Mouse (Mus musculus) NIH3T3 (cell line): ENCODE data around the gene Bscl2.
A peak's percentile ranks its signal among the peaks of the same experiment; 100 is the strongest.
"Not testable (repeated sequence)": the region's sequence is repeated elsewhere in the genome, so short reads cannot be mapped to it uniquely, and the experiment has no call there.

ENCODE experiments used
- DNase-seq: peaks from one replicate; pipeline ENCODE4 v3.0.0-alpha.2; 2012; ENCODE audit warnings: low read depth

Bscl2 gene

DNA sequence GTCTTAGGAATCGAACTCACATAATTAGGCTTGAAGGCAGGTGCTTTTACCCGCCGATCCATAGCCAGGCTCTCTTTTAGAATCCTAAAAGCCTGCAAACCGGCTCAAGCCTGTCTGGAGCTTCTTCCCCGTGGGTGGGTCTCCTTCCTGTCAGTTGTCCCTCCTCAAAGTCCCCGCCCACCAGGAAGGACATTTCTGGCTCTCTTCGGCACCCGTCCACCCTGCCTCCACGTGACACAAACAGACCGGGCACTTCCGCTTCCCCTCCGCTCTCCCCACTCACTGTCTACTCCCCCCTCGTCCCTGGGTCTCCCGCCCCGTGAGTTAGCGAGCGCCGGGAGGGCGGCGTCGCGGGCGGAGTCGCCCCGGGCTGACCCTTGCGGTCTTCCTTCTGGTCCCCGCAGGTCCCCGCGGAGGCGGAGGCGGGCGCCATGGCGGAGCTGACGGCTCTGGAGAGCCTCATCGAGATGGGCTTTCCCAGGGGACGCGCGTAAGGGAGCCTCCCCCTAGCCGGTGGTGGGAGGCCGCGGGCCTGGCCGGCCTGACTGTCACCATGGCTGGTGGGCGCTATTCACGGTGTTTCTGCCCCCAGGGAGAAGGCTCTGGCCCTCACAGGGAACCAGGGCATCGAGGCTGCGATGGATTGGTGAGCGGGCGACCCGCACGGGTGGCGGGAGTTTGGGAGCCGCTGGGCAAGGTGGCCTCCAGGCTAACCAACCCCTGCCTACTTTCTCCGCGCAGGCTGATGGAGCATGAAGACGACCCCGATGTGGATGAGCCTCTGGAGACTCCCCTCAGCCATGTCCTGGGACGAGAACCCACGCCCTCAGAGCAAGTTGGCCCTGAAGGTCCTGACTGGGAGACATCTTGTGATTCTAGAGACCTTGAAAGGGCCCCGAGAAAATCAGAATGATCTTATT lies 34.3 kb downstream of the Bscl2 start, which contains the start of gene Ubxn1:
Ubxn1 (plus strand) TSS at position 230 of the 920 bp plus-strand sequence.
- peak; percentile 99 for DNase-seq

DNA sequence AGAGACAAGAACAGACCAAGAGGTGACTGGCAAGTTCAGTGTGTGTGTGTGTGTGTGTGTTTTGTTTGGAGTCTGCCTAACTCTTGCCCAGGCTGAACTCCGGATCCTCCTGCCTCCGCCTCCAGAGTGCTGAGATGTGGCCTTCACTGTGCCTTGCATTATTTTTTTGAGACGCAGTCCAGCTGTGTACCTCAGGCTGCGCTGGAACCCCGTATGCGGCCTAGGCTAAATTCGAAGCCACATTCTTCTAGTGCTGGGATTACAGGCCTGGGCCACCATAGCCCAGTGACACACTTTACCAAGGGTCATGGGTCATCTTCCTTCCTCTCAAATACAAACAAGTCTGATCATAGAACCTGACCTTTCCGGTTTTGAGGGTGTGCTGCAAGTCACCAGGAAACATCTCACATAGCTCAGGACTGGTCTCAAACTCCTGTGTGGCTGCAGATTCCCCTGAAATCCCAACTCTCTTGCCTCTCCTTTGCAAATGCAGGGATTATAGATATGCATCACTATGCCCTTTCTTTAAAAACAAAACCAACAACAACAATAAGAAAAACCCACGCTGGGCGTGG lies 35.1 kb downstream of the Bscl2 start:
- DNase-seq = peak; percentile 37

GRCm38 (mm10) chr19:8875031-8875430 lies 37.8 kb downstream of the Bscl2 start:
- DNase-seq = no peak

DNA sequence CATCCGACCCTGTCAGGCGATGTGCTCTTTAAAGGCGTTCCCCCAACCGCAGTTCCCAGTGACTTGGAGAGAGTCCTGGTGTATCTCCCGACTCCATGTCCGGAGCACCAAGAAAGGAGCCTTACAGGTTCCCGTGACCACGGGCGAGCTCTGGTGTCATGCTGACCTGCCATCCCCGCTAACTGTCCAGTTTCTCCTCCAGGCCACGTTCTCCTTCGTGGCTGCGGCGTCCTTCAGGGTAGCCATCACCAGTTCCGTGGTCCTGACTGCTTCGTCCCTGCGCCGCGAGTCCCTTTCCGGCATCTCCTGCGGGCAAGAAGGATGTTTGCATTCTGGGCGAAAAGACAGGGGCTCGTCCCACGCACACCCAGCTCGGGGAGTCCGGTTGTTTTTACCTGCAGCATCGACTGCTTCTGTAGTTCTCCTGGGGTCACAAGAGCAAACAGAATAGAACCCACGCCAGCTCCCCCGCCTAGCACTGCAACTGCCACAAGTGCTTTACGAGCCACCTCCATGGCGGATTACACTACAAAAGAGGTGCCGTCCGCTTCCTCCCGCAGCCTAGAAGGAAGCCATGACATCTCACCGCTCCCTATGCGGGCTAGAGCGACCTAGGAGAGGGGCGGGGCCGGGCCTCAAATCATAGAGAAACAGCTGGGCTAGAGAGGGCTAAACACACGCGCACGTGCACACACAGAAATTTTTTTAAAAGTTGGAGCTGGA lies 43.2 kb downstream of the Bscl2 start, which contains the start of gene Uqcc3:
Uqcc3 (minus strand) TSS at position 613 of the 723 bp plus-strand sequence.
- peak; percentile 94 for DNase-seq

DNA sequence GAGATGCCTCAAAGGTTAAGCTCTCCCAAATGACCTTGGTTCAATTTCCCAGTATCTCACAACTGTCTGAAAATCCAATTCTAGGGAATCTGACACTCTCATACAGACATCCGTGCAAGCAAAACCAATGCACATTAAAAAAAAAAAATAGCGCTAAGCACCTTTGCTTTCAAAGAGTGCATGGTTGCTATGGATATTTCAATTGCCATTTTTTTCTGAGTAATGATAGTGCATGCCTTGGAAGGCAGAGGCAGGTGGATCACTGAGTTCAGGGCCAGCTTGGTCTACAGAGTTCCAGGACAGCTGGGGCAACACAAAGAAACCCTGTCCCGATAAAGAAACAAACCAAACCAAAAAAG lies 43.7 kb downstream of the Bscl2 start:
- no peak for DNase-seq

DNA sequence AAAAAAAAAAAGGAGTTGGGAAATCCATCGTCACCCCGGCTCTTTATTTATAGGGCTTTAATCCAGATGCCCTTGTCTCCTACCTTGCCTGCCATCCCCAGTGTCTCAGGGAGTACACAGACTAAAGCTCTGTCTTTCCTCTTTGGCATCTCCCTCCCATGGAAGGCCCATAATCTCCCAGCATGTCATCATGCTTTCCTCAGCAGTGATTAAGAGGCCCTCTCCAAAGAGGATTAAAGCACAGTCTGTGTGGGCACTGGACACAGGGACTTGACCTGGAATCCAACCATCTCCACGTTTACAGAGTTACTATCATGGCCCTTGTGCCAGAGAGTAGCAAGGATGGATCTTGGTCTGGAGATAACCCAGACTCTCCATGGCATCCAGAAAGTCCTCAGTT lies 46.3 kb downstream of the Bscl2 start, which contains the start of the genes Lbhd1 and Gm49403:
Lbhd1 (plus strand) TSS at position 117 of the 400 bp plus-strand sequence.
Gm49403 (plus strand) TSS at position 315 of the 400 bp plus-strand sequence.
- DNase-seq = no peak

DNA sequence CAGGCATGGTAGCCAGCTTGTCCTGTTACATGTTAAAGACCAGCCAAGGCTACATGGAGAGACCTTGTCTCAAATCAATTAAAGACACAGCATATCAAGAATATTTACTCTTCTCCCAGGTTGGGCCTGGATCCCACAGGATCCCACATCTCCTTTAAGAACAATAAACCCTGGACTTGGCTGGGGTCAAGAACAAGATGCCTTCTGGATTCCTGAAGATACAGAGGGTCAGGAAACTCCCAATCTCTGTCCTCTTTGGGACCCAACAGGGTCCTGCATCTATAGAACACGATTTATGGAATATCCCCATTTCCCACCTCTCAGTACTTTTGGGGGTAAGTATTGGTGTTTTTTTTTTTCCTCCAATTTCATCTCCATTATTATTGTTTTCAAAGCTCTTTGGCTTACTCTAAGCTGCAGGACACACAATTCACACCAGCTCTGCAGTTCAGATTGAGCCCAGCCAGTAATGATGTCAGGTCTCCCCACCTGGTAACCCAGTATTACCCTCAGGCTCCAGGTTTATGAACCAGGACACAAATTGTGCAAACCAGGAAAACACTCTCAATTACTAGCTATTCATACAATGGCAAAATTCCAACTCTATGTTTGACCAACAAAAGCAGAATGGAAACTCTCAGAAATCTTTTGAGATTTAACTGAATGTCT lies 49.8 kb downstream of the Bscl2 start:
- DNase-seq = peak; percentile 33

GRCm38 (mm10) chr19:8887585-8888463 lies 50.6 kb downstream of the Bscl2 start:
- DNase-seq = peak; percentile 40

GRCm38 (mm10) chr19:8888511-8889385 lies 51.5 kb downstream of the Bscl2 start, which contains the start of the genes 1810009A15Rik and Gm49416:
TSS of gene 1810009A15Rik (plus strand) at chr19:8888853.
TSS of gene Gm49416 (plus strand) at chr19:8888926.
- DNase-seq = peak; percentile 99

DNA sequence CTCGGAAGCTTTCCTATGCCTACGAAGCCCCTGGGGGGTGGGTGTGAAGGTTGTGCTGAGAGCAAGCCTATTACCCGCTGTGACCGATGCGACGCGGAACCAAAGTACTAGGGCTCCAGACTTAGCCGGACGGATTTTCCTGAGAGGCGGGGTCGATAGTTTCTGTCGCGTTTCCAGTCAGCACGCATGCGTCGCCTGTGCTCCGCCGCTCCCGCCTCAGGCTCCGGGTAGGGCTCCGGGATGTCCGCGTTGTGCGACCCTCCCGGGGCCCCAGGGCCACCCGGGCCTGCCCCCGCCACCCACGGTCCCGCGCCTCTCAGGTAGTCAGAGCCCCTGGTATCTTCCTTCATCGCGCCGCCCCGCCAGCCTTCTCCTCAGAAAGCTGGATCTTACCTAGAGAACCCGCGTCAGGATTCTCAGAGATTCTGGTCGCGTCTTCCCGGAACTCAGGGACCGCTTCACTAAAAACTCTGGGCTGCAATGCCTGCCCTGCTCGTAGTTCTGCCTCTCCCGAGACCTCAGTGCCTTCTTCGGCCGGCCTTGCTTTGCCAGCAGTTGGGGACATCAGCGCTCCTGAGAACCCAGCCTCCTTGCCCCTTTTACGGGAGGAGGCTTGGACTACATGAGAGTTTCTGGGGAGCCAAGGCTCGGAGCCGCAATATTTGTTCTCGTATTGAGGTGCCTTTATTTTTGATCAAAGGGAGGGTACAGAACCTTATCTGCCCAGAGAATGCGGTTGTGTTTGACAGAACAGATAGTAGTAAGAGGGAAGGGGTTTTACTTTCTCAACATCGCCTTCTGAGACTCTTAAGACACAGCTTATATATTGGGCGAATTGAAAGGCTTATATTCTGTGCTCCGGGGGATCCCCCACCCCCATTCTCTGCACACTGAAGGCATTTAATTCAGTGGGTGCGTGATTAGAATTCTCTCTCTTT lies 55.8 kb downstream of the Bscl2 start, which contains the start of gene Ints5:
Ints5 (plus strand) TSS at position 177 of the 938 bp plus-strand sequence.
- DNase-seq = peak; percentile 95

- no peak for DNase-seq
Measured at GRCm38 (mm10) chr19:8895397-8895960, 58.2 kb downstream of the Bscl2 start.

DNA sequence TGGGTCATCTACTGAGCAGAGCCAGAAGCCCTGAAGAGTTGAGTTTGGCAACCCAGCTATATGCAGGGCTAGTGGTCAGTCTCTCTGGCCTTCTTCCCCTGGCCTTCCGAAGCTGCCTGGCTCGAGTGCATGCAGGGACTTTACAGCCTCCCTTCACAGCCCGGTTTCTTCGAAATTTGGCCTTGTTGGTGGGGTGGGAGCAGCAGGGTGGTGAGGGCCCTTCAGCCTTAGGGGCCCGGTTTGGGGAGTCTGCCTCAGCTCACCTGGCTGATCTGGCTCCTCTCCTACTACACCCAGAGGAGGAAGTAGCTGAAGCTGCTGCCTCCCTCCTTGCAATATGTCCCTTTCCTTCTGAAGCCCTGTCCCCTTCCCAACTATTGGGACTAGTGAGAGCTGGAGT lies 59.0 kb downstream of the Bscl2 start:
- DNase-seq = not testable (repeated sequence)

DNA sequence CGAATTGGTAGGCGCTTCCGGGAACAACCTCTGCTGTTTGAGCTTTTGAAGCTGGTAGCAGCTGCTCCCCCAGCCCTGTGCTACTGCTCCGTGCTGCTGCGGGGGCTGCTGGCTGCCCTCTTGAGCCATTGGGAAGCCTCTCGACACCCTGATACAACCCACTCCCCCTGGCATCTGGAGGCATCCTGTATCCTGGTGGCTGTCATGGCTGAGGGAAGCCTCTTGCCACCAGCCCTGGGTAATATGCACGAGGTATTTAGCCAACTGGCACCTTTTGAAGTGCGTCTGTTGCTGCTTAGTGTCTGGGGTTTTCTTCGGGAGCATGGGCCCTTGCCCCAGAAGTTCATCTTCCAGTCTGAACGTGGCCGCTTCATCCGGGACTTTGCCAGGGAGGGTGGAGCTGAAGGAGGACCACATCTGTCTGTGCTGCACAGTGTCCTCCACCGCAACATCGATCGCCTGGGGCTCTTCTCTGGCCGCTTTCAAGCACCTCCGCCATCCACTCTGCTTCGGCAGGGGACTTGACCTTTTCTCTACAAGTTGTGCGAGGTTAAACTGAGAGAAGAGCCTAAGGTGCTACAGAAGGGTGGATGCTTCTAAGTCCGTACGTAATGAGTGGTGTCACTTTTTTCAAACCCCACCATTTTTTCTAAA lies 60.1 kb downstream of the Bscl2 start:
- peak; percentile 77 for DNase-seq

- peak; percentile 99 for DNase-seq
Measured at GRCm38 (mm10) chr19:8897865-8898495, 60.7 kb downstream of the Bscl2 start, which contains the start of gene Ganab. TSS of gene Ganab (plus strand) at chr19:8898071.
